Mouse (Mus musculus): ENCODE data around the gene Hdac4.

- TF ChIP-seq CTCF (IDR thresholded peaks at IDR 0.05; ENCODE audit: low read depth) (no peak), EP300 (IDR thresholded peaks at IDR 0.05; ENCODE audit: low read depth) (no peak)
Observed at GRCm38 (mm10) chr1:92181970-92182369, 13.5 kb downstream of the Hdac4 start.

Measured in liver, postnatal 0 days (tissue).